Mouse (Mus musculus) thymus, adult 2 months (tissue): Measurements from ENCODE around the gene Rmnd1.

Experiments used
- CTCF ChIP-seq: fragments of 200-500 bp; IDR thresholded peaks from 2 replicates; pipeline ENCODE4 v1.5.1; 2012; ENCODE audit warnings: mild to moderate bottlenecking, control low read depth, low read length, moderate library complexity, borderline replicate concordance; ENCODE audit not compliant: control insufficient read depth, poor library complexity, insufficient read depth; ENCODE audit errors: extremely low read depth
- POLR2A ChIP-seq: fragments of 200-500 bp; IDR thresholded peaks from 2 replicates; pipeline ENCODE4 v1.6.1; 2012; ENCODE audit warnings: mild to moderate bottlenecking, low read length, control low read depth, moderate library complexity; ENCODE audit not compliant: control insufficient read depth, poor library complexity, insufficient read depth; ENCODE audit errors: extremely low read depth

GRCm38 (mm10) chr10:4456409-4456808 lies 24.2 kb upstream of the Rmnd1 start:
- TF ChIP-seq CTCF (no peak), POLR2A (no peak)
